Mouse (Mus musculus): ENCODE results near the gene Tmem132c.

Gene Tmem132c

DNA sequence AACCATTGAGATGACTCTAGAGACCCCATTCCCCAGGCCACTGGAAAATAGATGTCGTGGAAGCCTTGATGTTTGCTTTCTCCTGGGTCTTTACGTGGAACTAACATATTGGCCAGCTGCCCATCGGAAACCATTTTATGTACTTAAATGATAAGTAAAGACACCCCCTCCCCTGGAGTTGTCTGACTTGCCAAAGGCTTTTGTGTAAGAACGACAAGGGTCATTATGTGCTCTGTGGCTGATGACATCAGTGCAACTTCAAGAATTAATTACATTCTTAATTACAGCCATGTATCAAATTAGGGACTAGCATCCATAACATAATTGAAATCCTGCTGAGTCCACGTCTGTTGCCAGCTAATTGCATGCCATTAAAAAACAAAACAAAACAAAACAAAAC lies 45.3 kb downstream of the Tmem132c start:
- DNase-seq (ENCODE audit: low spot score) = no peak

DNA sequence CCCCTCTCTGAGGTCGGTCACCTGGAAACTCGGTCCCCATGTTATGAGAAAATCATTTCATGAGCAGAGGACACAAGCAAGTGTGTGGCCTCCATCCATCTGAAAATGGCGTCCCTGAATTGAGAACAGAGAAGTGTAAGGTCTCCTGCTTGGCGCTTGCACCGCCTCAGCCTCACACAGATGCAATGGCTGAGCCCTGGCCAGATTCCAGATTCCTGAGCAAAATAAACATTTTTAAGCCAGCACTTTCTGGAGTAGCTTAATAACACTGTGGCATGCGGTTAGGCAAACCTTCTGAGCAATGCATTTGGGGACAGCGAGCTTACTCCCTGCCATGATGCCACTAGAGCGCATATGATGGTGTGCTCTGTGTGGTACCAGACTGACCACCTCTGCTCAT lies 48.1 kb downstream of the Tmem132c start:
- DNase-seq (ENCODE audit: low spot score) = no peak

DNA sequence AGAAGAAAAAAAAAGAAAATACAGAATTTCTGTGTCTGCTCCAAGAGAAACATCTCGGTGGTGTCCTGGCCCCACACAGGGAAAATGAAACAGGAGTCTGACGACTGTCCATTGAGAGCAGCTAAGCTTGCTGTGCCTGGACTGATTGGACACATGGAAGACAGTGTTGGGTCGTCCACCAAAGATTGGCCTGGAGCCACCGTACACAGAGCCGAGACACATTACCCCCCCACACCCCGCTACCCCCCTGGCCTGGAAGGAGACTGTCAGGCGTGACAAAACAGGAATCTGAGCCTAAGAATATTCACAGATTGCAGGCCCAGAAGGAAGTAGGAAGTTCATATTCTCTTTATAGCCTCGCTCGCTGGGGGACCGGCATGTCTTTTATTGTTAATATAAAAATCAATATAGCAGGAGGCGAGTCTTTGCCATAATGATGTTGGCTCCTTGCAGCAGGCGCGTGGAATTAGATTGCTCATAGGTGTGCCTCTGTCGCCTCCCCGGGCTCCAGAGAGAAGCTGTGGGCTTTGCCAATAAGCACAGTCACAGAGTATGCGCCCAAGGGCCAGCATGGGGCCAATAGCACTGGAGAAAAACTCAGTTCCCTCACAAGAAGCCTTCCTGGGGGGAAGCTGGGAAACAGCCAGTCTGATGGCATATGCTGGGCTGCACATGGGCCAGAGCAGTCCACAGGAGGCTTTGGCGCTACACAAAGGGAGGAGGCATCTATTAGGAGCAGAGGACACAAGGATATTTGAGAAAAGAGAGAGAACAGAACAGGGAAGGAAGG lies 49.0 kb downstream of the Tmem132c start:
- DNase-seq (ENCODE audit: low spot score) = peak; percentile 39

DNA sequence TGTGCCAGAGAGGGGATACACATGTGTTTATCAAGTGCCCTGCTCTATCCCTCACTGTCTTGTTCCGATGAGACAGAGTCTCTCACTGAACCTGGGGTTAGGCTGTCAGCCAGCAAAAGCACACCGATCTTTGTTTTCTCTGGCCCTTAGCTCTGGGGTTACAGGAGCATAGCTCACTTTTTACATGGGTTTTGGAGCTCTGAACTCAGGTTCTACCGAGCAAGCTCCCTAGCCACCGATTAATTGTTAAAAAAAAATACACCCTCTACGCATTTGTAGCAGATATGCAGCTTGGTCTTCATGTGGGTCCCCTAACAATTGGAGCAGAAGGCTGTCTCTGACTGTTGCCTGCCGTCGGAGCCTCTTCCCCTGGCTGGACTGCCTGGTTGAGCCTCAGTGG lies 50.0 kb downstream of the Tmem132c start:
- no peak for DNase-seq (ENCODE audit: low spot score)

DNA sequence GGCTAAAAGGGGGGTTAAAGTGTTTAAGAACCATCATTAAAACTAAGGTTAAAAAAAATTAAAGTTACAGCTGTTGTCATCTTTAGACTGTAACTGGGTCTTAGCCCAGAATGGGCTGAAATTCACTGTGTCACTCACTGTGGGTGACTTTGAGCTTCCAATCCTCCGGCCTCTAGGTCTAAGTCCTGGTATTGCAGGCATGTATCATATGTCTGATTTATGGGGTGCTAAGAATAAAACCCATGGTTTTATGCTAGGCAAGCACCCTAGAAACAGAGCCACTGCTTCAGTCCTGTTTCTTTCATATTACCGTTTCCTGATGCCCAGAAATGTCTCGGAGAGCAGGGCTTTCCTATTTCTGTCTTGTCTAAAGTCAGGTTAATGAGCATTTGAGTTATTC lies 52.1 kb downstream of the Tmem132c start:
- DNase-seq (ENCODE audit: low spot score) = no peak

DNA sequence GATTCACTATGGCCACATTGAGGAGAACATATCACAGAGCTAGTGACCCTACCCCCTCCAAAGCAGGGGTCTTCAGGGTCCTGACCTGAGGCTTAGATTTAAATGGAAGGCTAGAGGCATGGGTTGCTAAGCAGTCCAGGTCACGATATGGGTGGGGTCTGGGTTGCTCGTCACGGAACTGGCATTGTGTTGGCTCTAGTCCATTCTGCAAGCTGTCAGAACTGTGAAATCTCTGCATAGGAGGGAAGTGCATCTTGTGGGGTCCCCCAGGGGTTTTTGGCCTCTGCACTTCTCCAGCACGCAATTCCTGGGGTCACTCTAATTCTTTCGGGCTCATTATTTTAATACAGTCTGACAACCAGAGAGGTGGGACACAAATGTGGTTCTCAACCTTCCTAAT lies 55.9 kb downstream of the Tmem132c start:
- DNase-seq (ENCODE audit: low spot score) = no peak

DNA sequence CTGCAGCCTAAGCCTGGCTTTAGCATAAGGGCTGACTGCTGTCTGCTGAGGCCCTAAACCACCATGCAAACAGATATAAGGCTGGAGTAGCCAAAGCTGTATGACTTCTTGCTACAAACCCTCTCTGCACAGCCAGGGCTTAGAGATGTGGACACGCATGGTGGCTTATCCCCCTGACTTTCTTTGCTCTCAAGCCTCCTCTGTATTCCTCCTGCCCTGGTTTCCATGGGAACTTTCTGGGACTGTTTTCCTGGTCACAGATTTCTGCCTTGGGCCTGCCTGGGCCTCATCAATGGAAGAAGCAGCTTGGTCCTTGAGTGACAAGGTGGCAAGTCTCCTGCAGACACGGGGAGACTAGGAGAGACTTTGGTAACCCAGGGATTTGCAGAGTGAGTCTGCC lies 56.5 kb downstream of the Tmem132c start:
- peak; percentile 72 for DNase-seq (ENCODE audit: low spot score)

DNA sequence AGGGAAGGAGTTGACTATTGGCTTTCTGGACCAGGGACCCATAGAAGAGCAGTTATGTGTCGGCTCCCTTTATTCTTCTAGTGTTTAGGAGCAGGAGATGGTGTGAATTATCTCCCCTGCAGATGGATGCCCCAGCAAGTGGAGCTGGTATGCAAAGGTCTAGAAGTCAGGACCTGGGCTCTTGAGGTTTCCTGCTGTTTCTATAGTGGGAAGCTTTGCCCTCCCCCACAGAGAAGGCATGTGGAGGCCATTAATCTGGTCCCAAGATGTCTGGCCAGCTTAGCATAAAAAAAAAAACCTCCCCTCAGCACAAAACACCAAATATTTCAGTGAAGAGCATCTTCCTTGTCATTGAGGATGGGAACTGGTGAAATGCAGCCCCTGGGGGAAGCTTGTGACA lies 57.4 kb downstream of the Tmem132c start:
- peak; percentile 78 for DNase-seq (ENCODE audit: low spot score)

DNA sequence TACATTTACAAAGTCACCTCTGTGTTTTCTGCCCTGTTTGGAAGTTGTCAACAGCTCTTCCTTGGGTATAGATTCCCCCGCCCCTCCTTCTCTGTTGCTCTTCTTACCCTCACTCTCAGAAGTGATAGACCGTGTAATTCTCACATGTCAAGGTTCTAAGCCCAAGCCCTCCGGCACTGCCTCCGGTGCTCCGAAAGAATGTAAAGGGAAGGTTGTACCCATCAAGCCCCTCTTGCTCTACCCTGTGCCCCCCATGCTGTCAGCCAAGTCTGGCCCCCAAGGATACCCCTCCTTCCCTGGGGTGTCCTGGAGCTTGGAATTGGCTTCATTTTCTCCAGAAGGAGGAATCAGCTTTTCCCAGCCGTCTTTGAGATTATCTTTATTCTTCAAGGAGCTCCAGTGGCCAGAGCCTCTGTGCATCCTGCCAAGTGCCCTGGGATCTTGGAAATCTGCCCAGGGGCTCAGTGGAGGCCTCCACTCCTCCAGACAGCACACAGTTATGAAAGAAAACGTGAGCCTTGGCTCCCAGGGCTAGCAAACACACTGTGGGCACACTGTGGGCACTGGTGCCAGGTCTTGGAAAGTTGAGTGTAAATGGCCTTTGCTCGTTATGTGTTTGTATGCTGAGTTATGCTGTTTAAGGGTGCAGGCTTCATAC lies 59.1 kb downstream of the Tmem132c start:
- DNase-seq (ENCODE audit: low spot score) = no peak

DNA sequence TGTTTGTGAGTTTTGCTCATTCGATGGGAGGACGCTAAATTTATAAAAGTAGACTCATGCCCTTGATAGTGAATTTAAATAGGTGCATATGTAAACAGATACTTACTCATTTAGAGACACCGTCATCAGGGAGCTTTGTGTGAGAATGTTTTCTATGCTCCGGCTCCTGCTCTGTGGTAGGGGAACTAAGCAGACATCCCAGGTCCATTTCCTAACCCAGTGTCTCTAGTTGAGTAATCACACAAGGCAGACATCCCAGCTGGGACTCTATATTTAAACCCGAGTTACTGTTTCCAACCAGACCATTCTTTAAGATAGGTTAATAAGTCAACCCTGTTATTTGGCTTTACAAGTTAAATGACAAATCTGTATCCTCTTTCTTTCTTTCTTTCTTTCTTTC lies 63.7 kb downstream of the Tmem132c start:
- no peak for DNase-seq (ENCODE audit: low spot score)

DNA sequence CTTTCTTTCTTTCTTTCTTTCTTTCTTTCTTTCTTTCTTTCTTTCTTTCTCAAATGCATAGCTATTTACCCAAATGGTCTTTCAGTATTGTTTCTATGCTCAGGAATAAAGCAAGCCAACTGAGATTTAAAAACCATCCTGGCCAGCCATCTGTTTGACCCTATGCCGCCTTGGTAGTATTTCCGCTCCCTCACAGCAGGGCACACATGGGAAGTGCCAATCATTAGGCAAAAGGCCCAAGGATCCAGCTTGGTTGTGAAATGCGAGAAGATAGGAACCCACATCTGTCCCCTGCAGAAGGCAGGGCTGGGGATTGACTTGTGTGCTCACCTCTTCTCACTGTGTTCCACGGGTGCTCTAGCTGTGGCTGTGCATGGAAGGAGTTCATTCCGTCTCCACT lies 64.1 kb downstream of the Tmem132c start:
- DNase-seq (ENCODE audit: low spot score) = peak; percentile 56

DNA sequence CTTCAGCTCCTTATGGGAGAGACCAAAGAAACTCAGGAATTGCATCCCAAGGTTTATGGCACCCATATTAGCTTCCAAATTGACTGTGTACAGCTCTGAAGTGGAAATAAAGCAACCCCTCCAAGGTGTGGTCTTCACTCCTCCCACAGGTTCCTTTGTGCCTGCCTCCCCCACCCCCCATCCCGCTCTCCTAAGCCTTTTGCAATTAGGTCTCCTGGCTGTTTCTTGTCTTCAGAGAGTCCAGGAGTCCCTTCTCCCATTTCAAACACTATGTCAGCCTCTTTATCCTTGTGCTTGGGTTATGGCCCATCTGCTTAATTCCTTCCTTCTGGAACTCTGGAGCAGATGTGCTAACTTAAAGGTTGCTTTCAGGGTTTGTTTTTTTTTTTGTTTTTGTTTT lies 65.1 kb downstream of the Tmem132c start:
- no peak for DNase-seq (ENCODE audit: low spot score)

DNA sequence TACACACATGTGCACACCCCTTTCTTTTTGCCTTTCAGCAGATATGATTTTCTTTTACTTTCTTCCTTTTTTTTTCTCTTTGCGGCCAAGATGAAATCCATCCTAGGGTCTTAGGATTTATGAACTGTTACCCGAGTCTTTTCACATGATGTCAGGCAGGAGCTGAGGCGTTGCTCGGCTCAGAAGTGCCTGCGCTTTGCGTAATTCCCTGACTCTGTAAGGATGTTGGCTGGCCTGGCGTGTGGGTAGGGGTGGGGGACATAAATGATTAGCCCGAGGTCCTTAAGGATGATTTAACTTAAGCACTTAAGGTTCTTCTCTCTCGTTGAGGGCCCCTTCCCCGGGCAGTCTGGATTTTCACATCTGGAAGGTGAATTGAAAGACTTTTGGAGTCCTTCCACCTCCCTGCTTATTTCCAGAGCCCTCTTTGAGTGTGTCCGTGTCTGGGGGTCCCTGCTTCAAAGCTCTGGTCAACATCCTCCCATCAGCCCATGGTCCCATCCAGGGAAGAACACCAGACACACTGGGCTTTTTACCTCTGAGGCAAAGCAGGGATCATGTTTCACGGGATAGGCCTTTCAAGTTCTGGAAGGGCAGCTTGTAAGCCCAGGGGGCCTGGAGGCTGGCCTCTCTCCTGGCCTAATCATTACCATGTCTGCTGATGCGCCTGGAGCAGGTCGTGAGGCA lies 68.9 kb downstream of the Tmem132c start:
- DNase-seq (ENCODE audit: low spot score) = peak; percentile 76

DNA sequence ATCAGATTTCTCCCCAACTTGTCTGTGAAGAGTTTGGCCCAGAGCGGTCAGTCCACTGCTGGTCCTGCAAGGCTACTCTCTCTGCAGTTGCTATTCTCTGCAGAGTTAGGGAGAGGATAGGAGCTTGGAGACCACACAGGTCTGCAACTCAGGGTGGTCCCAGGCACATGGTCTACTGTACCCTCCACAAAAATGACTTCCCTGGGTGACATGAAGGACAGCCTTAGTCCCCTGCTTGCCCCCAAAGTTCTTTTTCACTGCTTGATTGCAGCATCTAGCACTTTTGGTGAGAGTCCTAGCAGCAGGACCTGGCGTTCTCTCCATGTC lies 69.4 kb downstream of the Tmem132c start:
- DNase-seq (ENCODE audit: low spot score) = no peak

DNA sequence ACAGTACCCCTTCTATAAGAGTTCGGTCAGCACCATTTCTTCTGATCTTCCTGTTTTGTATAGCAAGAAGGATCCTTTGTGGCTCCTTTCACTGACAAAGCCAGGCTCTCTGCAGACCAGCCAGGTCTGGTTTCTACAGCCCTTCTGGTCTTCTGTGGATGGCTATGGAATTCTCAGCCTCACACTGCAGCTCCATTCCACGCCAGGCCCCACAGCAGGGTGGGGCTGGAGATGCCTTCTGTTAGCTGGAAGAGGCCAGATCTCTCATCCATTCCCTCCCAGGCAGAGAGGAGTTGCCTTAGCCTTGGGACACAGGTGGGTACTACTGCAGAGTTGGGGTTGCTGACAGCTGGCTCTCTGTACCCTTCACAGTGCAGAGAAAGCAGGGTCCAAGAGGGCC lies 72.0 kb downstream of the Tmem132c start:
- no peak for DNase-seq (ENCODE audit: low spot score)

DNA sequence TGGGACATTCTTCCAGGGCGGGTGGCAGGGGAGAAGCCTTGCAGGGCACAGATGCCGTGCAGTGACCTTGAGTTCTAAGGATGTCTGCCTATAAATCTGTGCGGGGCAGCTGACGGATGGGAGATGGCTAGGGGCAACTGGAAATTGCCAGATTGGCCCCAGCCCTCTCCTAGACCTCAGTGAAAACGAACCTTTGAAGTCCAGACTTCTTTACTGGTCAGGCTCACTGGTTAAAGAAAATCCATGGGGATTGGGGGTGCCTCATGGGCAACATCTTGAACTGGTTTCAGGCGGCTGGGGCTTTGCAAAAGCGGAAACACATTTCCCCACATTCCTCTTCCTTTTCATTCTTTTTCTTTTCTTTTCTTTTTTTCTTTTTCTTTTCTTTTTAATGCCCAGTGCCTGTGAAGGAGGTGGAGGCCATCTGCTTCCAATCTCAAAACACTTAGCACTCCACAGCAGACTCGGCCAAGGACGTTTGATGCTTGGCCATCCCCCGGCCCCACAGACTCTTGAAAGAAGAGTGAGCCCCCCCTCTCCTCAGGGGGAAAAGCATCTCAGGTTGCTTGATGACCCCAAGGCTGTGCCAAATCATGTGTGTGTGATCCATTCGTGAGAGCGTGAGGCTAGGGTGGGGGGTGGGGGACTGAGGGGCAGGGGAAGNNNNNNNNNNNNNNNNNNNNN lies 77.6 kb downstream of the Tmem132c start:
- DNase-seq (ENCODE audit: low spot score) = peak; percentile 87

DNA sequence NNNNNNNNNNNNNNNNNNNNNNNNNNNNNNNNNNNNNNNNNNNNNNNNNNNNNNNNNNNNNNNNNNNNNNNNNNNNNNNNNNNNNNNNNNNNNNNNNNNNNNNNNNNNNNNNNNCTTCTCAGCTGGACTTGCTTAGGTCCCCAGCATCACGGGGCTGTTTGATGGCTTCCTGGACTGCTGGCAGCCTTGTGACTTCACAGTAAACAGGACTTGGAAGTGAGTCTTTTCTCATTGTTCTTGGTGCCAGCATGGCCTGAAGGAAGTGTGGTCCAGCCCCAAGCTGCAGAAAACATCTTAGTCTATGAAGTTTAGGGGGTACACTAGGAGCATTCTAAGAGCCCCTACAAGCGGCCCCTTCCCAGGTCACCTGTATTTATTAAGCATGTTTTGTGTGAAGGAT lies 83.0 kb downstream of the Tmem132c start:
- DNase-seq (ENCODE audit: low spot score) = peak; percentile 48

DNA sequence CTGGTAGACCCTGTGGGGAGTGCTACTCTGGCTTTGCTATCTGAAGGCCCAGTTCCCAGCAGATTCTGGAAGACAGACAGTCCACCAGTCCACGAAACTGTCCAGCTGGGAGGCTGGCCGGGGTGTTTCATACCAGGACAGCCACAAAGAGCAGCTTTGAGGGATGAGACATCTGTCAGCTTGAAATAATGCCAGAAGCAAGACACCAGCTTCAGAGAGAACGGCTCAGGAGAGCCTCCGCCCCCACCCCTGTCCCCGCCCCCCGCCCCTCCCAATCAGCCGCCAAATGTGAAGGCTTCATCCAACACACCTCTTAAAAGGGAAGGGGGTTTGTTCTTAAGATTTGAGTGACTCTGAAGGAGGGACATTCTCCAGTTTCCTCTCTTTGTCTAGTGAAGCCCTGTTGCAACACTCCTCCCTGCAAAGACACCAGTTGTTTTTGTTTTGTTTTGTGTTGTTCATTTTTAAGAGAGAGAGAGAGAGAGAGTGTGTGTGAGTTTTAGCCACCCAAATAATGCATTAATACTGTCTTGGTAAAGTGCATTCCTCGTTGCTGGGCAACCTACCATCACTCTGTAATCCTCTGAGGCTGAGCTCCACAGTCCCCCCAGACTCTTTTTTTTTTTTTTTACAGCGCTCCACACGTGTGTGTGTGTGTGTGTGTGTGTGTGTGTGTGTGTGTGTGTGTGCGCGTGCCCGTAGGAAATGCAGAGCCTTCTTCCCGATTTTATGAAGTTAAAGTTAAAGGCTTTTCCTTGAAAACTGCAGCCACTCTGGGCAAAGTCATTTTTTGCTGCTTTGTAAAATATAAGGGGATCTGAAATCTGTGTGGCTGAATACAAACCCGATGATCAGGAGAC lies 94.7 kb downstream of the Tmem132c start:
- peak; percentile 79 for DNase-seq (ENCODE audit: low spot score)

DNA sequence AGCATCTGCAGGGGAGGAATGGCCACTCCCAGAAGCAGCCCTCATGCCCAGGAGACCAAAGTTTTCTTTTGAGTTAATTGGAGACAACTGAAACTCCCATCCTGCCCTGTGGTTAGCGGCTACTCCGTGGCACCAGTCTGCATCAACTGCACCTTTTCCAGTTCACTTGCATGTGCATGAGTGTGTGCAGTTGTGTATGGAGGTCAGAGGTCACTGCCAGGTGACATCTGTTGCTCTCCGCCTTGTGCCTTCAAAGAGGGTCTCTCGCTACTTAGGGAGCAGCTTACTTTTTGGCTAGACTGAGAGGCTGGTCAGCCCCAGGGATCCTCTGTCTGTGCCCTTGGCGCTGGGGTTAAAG lies 95.3 kb downstream of the Tmem132c start:
- peak; percentile 54 for DNase-seq (ENCODE audit: low spot score)

DNA sequence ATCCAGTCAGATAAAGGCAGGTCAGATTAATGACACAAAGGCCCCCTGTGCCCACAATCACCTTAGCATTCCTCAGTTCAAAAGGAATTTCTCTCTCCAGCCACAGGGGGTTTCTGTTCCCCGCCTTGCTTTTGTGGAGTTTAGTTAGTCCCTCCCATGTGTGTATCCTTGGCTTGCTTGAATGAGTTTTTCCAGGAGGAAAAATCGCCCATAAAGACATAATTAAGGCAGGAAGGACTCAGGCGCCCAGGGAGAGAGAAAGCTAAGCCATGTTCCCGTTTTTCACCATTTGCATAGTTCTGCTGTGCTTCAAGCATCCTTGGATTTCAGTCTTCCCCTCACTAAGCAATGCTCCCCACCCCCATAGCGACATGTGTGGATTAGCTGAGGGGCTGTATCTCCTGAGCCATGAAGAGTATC lies 97.4 kb downstream of the Tmem132c start:
- DNase-seq (ENCODE audit: low spot score) = peak; percentile 66

DNA sequence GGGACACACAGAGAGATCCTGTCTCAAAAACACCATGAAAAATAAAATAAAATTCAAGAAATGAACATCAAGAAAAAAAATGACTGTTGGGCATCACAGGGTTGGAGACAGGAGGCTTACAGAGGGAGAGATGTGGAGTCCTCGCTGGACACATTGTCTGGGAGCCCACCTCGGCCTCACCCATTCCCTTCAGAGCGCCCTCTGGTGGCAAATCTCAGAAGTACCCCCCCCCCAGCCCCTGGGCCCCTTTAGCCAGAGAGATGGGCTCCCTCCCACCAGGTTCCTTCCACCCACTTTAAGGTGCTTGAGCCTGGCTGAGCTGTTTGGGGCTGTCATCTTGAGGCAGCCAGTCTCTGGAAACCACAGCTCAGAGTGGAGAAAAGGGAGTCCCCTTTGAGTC lies 99.5 kb downstream of the Tmem132c start:
- no peak for DNase-seq (ENCODE audit: low spot score)

DNA sequence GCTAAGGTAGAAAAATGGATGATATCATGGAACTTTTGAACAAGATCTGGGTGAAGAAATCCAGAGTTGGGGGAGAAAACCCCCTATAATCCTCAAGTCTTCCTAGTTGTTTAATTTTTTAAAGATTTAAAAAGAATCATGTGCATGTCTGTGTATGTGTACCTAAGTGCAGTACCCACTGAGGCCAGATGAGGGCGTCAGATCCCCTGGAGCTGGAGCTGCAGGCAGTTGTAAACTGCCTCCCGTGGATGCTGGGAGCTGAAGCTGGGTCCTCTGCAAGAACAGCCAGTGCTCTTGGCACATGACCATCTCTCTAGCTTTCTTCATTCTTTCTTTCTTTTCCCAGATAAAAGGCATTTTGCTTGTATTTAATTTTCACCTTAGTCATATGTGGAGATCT lies 103.1 kb downstream of the Tmem132c start:
- DNase-seq (ENCODE audit: low spot score) = no peak

Data from embryo, embryonic 10.5 days (tissue).